ENCODE assay signal across 18 mouse cellular contexts in genomic region chr3:143674855-143675254, GRCm38 (mm10).
"Had no signal": no experiment of that assay in that cellular context is flagged by ENCODE, and none has a peak within 500 bp of the region (broad histone marks: within the 10 kb centered on the region; RNA-seq: fewer than 3 reads in every experiment).

No protein-coding gene starts in this region.

- H3K4me3 ChIP-seq: liver, embryonic 13.5 days; myocyte; neural tube, embryonic 13.5 days had no signal

- H3K4me2 ChIP-seq: liver, embryonic 13.5 days; midbrain, embryonic 11.5 days; neural tube, embryonic 13.5 days had no signal

- H3K27ac ChIP-seq: kidney, postnatal 0 days; liver, embryonic 13.5 days; neural tube, embryonic 13.5 days had no signal

- H3K9me3 ChIP-seq: liver, embryonic 13.5 days; neural tube, embryonic 13.5 days had no signal

- H3K27me3 ChIP-seq: liver, embryonic 13.5 days; neural tube, embryonic 13.5 days had no signal

- H3K4me1 ChIP-seq: liver, embryonic 13.5 days had no signal

- H3K9ac ChIP-seq: liver, embryonic 13.5 days; neural tube, embryonic 13.5 days had no signal

- DNase-seq: kidney, adult 11 months; kidney, adult 9 months; kidney, postnatal 25 days; layer of hippocampus, adult 9-11 months; liver, embryonic 13.5 days; lung, adult 2 months; lung, postnatal 14 days; lung, postnatal 4 days; midbrain, embryonic 14.5 days; retina, postnatal 1 day; right cerebral cortex, postnatal 25 days; thymus, adult 2 months; thymus, postnatal 14 days; thymus, postnatal 4 days had no signal

- H3K36me3 ChIP-seq: liver, embryonic 13.5 days; neural tube, embryonic 13.5 days had no signal
